Mouse (Mus musculus) adrenal gland, postnatal 25 days (tissue): ENCODE measurements around the gene Ak9. TPM values are rescaled to one million over a fixed set of nuclear protein-coding genes. Genes with fewer than 3 reads are reported as not detected.
"Not testable (repeated sequence)": the region's sequence is repeated elsewhere in the genome, so short reads cannot be mapped to it uniquely, and the experiment has no call there.

Experiments
- DNase-seq: peaks from one replicate; pipeline ENCODE4 v3.0.0; 2021; ENCODE audit warnings: mixed read lengths
- total RNA-seq: library from RNA; stranded (reverse); gene quantifications from 2 replicates; pipeline ENCODE4 v1.2.3, GENCODE M21; 2021

Ak9 gene
- total RNA-seq, 1 experiment from 2014 or later: 0.06 TPM

- DNase-seq: no peak
These were observed 28.8 kb downstream of the Ak9 start for GRCm38 (mm10) chr10:41332533-41333043.

- DNase-seq: no peak
These were observed 37.6 kb downstream of the Ak9 start for GRCm38 (mm10) chr10:41341346-41341745.

DNA sequence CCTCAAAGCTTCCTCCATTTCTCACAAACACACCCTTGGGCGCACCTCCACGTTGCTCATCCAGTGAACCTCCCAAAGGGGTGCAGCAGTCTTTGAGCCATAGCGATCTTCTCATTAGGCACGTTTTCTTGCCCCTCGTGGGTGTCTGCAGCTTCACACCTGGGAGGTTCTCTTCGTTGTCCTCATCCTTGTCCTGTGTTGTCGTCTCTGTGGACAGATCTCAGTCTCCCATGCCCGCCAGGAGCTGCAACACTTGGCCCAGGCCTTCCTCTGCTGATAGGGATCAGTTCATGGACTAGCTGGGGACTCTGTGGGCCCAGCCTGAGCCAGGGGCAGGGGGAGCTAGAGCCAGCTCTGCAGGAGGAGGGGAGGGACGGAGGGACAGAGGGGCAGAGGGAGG is 61.3 kb downstream of the Ak9 start:
- no peak for DNase-seq

DNA sequence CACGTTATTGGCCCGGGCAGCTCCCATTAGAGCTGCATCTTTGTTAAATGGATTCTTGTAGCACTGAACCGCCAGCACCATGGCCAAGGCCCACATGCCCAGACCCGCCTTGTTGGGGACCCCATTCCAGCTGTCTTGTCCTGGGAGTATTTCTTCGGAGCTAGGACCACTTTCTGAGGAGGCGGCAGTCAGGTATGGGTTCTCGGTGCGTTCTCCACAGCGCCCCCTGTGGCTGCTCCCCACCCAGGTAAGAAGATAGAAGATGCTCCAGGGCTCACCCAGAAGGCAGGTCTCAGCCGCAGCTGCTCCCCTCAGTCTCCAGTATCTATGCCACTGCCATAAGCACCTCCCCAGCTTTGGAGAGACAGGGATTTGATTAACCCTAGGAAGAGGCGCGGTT is 76.7 kb downstream of the Ak9 start:
- no peak for DNase-seq

DNA sequence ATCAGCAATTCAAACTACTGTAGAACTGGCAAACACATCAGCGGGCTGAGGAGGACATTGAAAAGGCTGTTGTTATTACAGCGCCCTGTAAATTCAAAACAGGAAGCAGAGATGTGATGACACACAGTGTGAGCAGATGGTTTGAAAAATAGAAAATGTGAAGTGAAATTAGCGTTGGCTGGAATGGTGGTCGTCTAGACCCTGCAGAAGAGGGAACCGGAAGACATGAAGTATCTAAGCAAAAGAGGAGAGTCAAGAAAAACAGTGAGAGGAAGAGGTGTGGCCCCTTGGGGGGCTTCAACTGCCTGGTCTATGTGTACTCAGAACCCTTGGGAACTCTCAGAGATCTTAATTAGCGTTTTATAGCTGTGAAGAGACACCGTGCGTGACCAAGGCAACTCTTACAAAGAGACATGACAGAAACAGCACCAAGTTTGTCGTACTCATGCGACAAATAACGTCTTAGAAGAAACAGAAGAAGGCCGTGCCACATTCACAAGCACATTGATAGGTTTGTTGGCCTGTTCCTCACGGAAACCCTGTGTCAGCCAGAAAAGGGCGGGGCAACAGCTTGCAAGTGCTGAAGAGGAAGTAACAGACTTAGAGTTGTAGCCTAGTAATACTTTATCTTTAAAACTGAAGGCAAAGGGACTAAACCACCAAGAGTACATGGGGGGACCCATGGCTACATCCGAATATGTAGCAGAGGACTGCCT is 81.9 kb downstream of the Ak9 start:
- no peak for DNase-seq

DNA sequence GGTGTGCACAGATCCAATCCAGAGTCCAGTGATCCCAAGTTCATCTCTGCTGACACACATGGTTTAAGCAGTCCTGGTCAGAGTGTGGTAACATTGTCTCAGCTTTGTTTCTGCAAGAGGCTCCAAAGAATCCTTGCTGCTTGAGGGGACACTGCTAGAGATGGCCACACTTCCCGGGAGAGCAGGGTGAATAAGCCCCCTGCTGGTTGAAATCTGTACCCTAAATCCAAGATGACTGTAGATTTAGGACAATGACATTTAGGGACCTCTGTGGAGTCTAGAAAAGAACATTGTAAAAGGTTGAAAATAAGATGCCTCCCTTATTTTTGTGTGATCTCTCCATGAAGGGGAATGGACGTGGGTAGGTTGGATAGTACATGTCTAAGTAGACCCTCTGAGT is 89.8 kb downstream of the Ak9 start:
- no peak for DNase-seq

- DNase-seq: no peak
These were observed 97.3 kb downstream of the Ak9 start for GRCm38 (mm10) chr10:41401097-41401496.

DNA sequence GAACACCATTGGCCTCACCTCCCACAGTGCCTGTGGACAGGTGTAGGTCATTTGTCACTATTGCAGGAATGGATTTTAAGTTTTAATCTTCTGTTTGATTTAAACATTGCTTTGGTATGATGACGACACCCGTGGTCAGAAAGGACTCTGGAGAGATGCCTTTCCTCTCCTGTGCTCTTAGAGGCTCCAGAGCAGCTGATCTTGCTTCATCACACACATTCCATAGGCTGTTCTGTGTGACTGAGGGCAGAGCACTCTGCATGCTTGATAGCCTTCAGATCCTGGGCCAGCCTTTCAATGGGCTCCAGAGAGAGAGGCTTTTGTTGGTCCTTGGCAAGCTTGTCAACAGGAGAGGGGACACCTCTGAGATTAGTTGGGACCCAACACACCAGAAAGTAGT is 99.6 kb downstream of the Ak9 start:
- DNase-seq: no peak

DNA sequence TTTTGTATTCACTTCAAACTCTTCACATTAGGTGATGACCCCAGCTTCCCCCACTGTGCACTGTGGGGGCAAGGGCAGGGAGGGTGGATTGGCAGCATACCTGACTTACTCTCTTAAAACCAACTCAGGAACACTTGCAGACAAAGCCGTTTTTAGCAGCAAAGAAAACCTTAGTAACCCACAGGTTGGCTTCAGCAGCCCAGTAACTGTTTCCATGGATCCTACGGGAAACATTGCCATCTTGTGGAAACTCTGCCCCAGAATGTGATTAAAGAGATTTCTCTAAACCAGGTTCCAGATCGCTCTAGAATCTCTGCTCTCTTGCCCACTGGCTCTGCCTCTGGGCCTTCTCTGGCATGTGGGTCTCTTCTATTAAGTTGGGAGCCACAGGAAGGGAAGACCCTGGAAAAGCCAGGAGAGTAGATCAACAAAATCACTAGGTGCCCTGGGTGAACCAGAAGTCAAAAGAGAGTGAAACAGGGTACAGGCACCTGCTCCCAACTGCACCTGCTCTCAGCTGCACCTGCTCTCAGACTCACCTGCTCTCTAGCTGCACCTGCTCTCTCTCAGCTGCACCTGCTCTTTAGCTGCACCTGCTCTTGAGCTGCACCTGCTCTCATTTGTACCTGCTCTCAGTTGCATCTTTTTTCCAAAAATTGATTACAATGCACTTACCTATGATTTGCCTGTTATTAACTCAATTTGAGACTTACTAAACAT is 100.3 kb downstream of the Ak9 start:
- DNase-seq: no peak

DNA sequence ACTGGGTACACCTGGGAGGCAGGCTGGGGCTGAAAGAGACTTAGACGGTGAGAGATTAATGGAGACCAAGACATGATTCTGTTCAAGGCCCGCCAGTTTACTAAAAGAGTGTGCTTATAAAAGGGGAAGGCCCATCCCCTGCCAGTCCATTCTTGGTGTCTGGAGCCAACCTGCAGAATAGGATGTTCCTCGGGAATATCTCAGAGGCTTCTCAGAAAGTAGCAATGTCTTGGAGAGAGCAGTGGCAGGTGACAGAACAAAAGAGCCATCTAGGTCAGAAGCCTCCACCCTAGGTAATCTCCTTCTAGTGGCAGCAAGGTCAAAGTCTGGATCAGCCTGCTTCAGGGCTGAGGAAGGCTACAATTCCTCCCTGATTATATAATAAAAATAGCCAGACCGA is 106.4 kb downstream of the Ak9 start:
- not testable (repeated sequence) for DNase-seq

DNA sequence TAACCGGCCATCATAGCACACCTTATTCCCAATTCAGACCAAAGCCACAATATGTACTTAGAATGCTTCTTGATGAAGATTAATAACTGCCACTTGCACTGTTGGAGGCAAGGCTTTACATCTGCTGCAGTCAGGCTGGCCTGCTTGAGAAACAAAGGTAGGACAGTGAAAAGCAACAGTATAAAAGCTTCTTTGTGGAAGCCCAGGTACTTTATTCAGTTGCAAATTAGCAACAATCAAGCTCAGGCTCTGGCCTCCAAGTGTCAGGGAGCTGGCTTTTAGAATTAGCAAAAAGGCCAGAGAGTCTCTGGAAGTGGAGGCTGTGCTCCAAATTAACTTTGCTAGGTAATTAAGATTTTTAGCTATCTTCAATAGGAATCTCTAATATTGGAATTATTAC is 107.0 kb downstream of the Ak9 start:
- not testable (repeated sequence) for DNase-seq

GRCm38 (mm10) chr10:41413471-41413870 is 109.7 kb downstream of the Ak9 start:
- DNase-seq: not testable (repeated sequence)

DNA sequence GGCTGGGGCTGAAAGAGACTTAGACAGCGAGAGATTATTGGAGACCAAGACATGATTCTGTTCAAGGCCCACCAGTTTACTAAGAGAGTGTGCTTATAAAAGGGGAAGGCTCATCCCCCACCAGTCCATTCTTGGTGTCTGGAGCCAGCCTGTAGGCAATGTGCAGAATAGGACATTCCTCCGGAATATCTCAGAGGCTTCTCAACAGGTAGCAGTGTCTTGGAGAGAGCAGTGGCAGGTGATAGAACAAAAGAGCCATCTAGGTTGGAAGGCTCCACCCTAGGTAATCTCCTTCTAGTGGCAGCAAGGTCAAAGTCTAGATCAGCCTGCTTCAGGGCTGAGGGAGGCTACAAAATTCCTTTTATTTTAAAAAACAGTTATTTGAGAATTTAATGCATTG is 111.6 kb downstream of the Ak9 start:
- not testable (repeated sequence) for DNase-seq

- DNase-seq: no peak
These were observed 116.9 kb downstream of the Ak9 start for GRCm38 (mm10) chr10:41420496-41421200.

DNA sequence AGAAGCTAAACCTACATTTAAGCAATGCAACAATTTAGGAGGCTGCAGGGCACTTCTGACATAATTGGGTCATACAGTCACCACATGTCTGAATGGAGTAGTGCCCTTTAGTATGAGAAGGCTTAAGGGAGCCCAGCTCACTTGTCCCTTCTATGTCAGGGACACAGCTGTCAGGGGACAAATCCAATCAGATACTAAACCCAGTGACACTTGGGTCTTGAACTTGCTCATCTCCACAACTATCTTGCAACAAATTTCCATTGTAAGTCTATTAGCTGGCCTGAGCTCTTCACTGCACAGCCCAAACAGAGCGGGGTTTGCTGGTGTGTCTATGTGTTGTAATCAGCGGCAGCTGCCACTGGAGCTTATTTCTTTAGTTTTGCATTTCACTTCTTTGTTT is 119.9 kb downstream of the Ak9 start:
- no peak for DNase-seq

DNA sequence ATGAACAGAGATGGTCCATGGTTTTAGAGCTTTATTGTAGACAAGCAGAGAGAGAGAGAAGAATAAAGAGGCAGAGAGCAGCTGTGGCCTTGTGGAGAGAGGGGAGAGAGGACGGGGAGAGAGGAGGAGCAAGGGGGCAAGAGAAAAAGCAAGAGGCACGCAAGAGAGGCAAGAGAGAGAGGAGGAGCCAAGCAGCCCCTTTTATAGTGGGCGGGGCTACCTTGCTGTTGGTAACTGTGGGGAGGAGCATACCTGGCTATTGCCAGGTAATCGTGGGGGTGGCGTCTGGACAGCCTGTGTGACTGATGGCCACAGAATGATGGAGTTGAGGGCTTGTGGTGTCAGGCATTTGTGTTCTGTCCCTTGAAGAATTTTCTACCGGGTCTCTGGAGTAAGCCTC is 122.6 kb downstream of the Ak9 start:
- no peak for DNase-seq

- peak; percentile 48 for DNase-seq
These were observed 130.8 kb downstream of the Ak9 start for GRCm38 (mm10) chr10:41434624-41435023.

- DNase-seq: no peak
These were observed 131.4 kb downstream of the Ak9 start for GRCm38 (mm10) chr10:41435141-41435540.

DNA sequence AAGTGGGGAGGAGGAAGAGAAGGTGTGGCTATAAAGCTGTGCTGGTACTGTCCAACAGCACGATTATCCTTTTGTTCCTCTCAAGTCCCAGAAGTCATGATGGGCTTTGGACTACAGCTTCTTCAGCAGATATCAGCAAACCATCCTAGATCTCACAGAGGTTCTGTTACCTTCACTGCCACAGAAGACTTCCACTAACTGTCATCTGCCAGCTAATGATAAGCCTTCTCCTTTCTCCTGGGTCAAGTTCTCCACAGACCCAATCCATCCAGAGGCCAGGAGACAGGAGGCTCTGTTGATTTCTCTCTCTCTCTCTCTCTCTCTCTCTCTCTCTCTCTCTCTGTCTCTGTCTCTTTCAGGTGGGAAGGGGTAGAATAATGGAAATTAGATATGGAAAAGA is 144.4 kb downstream of the Ak9 start:
- DNase-seq: no peak

- no peak for DNase-seq
These were observed 145.9 kb downstream of the Ak9 start for GRCm38 (mm10) chr10:41449684-41450083.

- peak; percentile 95 for DNase-seq
These were observed 146.4 kb downstream of the Ak9 start, which contains the start of gene Zbtb24 for GRCm38 (mm10) chr10:41450137-41450670. Gene Zbtb24 (plus strand): TSS chr10:41450383.

GRCm38 (mm10) chr10:41450780-41451522 is 147.2 kb downstream of the Ak9 start:
- no peak for DNase-seq
